Mouse (Mus musculus) heart, postnatal 0 days (tissue): Measurements from ENCODE around the gene Mpst.

Source experiments
- CTCF ChIP-seq: IDR thresholded peaks from 2 replicates; pipeline ENCODE4 v1.5.1; 2016; ENCODE audit warnings: antibody characterized with exemption, control low read depth, low read depth
- EP300 ChIP-seq: IDR thresholded peaks from 2 replicates; pipeline ENCODE4 v1.6.1; 2016; ENCODE audit warnings: antibody characterized with exemption, low read depth

- TF ChIP-seq CTCF (no peak), EP300 (no peak)
These were observed 36.0 kb downstream of the Mpst start for GRCm38 (mm10) chr15:78442231-78442630.
